Mouse (Mus musculus): ENCODE measurements around the gene Rybp.
A peak's percentile ranks its signal among the peaks of the same experiment; 100 is the strongest.

Rybp gene

DNA sequence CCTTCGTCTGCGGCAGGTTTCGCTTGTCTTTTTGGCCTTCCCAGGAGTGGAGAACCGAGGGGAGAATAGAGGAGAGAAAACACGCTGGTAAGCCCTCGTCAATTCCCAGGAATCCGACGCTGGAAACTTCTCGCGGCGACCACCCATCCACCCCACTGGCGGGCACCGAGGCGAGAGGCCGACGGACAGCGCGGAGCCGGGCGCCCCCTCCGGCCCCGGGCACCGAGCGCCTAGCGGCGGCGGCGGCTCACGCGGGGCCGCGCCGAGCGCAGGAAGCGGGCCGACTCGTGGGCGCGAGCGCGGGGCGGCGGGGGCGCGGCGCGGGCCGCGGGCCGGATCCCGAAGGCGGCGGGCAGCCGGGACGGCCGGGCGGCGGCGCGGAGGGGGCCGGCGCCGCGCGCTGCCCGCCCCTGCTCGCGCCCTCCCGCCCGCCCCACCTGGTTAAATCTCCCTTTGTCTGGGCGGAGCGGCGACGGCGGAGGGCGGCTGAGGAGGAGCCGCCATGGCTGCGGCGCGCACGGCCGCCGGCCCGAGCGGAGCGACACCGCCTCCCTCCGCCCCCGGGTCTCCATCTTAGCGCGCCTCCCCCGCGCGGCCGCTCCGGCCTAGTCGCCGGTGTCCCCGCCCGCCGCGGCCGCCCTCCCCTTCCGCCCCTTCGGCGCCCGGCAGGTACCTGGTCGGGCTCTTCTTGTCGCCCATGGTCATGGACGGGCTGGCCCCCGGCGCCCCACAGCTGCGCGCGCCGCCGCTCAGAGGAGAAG is 532 bp downstream of the Rybp start:
- peak; percentile 84 for DNase-seq

DNA sequence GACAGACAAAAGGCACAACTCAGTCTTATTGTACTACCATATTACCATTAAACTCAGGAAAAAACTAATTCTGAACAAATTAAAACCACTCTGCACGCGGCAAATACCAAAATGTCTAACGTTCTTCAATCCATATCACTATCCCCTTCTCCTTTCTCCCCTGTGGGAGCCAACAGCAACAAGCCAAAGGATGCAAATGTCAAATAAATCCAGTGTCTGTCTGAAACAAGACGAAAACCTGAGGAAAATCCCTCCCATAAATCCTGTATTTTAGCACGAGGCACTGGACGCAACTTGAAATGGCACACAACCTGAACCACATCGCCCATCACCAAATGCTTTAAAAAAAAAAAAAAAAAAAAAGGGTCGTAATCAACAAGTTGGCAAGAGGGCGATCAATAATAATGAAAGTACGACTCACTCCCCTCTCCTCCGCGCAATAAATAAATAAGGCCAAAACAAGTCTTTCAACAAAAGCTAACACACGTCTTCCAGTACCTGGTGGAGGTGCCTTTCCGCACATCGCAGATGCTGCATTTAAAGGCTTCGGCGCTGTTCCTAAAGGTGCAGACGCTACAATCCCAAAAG is 1.2 kb downstream of the Rybp start:
- DNase-seq, result peak; percentile 21

DNA sequence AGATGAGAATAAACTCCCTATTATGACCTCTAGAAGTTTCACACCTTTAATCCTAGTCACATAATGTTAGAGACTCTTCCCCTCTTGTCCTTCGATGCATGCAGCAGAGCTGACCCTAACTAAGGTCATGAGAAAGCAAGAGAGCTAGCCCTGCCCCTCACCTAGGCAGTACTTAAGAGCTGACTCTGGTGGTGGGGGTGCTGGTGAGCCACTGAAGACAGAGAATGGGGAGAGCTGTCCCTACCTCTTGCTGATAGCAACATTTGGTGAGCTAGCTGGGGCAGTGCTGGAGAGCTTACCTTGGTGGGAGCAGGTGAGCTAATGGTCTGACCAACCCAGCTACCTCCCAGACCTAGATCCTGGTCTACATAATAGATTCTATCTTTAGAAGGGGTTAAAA is 8.4 kb downstream of the Rybp start:
- DNase-seq, result no peak

DNA sequence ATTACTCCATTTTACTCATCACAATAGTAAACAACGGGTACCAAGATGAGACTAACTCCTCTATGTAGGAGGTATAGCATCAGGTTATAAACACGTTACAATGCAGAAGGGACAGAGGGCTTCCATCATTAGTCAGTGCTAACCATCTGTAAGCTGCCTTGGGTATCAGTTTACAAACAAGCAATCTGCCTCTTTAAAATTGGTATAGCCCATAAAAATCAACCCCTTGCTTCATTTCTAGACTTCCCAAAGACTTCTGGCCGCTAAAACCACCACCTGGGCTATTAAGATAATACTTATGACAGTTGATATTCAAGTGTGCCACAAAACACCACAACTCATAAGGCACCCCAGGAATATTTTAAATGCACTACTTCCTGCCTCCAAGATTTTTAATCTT is 10.9 kb downstream of the Rybp start:
- no peak for DNase-seq

DNA sequence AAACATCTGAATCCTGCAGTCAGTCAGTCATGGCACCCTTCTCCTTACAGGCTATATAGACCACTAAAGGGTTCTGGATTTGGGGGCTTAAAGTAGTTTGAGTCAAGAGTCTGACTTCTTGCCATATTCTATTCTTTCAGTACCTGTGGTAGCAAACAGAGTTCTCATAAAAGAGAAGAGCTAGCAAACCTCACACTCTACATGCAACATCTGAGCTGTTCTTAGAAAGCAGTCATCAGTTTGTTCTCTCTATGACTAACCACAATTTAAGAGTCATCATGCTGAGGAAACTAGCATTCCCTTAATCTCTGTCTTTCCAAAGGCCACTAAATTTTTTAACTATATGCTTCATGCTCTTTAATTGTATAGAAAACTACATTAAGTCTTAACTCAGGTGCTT is 11.6 kb downstream of the Rybp start:
- DNase-seq, result no peak

DNA sequence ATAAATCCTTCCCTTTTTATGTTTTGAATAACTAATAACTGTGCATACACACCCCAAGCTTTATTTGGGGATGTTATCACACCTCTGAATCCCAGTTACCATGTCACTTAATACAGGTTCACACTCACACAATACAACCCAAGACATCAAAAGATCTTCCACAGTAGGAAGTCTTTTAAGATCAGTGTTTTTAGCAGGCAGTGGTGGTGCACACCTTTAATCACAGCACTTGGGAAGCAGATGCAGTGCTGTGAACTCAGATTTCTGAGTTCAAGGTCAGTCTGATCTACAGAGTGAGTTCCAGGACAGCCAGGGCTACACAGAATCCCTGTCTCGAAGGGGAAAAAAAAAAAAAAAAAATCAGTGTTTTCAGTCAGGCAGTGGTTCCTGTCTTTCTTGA is 13.7 kb downstream of the Rybp start:
- no peak for DNase-seq

DNA sequence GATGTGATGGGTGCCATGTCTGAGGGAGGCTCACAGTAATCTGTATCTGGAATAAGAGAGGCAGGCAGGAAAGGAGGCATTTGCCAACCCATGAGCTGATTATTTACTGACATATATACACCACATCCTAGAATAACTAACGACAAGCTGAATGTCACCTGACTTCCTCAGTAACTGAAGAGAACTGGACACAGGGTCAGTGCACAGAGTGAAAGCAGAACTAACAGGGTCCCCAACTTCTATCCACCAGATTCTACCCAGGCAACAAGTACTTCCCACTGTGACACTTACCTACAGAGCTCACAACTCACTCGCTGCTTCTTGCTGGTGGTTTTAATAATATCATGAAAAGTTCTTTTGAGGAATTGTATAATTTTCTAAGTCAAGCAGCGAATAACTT is 15.3 kb downstream of the Rybp start:
- DNase-seq, result no peak

DNA sequence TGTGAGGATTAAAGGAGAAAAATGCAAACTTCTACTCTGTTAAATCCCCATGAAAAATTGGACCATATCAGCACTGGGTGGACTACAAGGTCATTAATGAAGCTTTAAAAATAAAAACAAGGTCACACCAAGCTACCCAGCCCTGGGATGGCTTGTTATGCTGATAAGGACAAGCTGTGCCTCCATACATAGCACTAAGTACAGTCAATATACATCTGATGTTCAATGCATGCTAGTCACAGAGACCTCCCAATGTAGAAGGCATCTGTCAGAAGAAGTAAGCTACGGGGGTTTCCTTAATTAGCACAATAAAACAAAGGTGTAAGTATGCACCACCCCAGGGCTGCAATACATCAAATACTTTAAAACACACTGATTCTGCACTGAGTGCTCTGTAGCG is 16.5 kb downstream of the Rybp start:
- DNase-seq, result no peak

DNA sequence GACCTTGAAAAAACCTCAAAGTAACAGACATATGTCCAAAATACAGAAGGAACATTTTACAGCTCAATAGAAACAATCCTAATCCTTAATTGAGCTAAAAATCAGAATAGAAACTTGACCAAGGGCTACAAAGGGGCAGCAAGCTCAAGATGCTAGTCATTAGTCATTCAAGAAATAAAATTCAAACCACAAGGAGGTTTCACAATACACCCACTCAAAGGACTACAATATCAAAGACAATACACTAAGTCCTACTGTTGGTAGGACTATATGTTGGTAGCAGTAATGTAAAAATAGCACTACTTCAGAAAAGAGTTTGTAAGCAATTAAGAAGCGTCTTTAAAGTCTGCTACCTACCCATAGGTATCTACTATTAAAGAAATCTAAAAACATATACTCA is 27.7 kb downstream of the Rybp start:
- no peak for DNase-seq

DNA sequence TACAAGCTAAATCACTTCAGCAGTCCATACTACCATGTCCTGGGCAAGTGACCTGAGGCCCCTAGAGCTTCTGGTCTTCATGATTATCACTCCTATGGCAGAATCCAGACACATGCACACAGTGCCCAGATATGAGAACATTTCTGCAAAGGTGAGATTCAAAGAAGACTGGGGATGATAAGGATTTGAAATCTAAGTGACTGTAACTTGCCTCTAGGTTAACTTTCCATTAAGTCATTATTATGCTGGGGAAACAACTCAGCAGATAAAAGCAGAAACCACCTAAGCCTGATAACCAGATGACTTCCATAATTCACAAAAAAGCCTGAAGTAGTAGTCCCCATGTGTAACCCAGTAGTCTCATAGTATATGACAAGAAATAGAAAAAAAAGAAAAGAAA is 29.0 kb downstream of the Rybp start:
- DNase-seq, result no peak

DNA sequence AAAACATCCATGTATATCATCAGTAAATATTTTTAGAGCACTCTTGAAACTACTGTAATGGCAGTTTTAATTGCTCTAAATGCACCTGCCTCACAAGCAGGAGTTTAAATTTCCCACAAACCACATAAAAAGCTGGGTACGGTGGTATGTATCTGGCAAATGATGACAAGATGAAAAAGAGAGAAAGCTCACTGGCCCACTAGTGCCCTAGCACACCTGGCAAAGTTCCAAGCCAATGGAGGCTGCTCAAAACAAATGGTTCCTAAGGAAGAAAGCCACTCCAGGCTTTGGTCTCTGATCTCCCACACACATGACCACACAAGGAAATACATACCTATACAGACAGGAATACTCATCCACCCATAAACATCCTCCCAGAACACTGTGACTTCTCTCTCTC is 31.9 kb downstream of the Rybp start:
- DNase-seq, result no peak

DNA sequence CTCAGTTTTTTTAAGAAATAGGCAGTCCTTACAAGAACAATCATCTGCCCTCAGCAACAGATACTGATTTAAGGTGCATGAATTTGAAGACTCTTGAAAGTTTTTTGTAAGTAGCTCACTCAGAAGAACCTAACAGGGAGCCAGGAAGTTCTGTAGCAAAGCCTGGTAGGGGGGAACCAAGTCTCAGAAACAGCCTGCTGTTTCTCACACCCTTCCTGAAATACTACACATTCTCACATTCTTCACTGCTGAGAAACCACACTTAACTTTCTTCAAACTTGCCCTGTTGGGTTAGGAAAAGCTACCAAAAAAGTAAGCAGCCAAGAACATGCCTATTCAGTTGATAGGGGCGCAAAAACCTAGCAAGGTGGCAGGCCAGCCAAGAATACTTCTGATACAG is 32.6 kb downstream of the Rybp start:
- DNase-seq, result no peak

DNA sequence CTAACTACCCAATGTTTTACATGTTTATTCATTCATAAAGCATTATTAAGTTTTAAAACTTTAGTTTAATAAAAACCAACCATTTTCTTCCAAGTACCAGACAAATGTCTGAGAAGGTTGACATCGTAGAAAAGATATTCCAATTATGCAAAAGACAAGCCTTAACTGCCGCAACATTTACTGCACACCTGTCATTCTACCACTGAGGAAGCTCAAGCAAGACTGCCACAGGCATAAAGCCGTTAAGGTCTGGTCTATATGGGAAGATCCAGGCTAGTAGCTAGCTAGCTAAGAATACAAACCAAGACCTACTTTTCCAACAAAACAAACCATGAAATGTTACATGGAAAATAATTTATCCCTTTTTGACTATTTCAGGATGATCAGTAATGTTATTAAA is 42.8 kb downstream of the Rybp start:
- DNase-seq, result no peak

DNA sequence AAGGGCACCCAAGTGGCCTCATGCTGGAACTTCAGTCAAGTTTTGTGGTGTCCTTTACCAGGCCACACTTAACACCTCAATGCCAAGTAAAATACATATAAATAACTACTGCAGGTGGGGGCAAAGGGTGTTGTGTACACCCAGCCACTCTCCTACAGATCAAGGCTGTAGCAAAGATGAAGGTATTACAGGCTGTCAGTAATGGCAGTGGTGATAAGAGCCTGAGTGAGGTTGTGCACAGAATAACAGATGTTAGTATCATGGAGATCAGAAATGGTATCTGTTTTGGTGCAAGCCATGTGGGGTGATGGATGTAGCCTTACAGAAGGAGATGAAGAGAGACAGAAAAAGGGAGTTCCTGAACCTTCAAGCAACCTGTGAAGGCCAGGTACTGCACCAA is 52.2 kb downstream of the Rybp start:
- DNase-seq, result no peak

DNA sequence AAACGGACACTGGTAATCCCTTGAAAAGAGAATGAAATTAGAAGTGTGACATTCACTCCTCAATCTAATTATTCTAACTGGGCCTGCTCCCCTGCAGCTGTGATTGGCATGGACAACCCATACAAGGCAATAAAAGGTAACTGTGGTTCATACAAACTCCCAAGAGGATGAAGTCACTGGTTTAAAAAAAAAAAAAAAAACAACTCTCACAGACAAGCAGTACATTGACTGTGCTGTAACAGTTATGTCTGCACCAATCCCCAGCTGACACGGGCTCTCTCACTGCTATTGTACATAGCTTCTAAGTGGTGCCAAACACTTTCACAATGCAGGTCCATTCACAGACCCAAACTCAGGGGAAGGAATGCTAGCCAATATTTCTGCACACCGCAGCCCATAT is 53.8 kb downstream of the Rybp start:
- DNase-seq, result no peak

DNA sequence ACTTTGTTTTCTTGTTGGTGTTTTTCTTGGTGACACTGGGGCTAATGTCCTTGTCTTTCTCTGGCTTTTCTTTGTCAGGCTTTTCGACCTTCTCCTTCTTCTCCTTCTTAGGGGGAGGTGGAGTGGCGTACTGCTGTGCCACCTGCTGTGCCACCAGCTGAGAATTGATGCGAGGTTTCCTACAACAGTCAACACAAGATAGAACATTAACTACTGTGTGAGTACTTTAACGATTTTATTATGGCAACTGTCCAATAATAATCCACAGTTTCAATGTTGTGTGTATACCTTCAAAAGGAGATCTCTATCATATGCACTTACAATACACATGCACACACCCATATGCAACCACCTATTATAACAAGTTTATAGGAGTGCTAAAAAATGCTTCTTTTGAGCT is 54.2 kb downstream of the Rybp start:
- DNase-seq, result no peak

DNA sequence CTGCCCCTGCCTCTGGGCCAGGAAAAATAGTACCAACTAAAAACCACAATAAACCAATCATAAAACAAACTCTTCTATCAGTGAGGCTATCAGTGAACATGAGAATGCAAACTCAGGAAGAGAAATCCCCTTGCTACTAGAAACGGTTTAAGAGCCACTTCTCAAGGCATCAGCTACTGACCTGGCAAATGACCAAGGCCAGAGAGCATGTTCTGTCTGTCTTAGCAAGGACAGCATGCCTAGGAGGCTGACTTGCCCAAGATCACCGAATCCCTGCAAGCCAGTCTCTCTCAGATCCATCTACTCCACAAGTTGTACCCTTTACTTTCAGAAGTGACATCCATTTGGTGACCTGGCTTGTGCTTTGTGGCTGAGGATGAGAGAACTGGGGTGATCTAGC is 61.1 kb downstream of the Rybp start:
- no peak for DNase-seq

DNA sequence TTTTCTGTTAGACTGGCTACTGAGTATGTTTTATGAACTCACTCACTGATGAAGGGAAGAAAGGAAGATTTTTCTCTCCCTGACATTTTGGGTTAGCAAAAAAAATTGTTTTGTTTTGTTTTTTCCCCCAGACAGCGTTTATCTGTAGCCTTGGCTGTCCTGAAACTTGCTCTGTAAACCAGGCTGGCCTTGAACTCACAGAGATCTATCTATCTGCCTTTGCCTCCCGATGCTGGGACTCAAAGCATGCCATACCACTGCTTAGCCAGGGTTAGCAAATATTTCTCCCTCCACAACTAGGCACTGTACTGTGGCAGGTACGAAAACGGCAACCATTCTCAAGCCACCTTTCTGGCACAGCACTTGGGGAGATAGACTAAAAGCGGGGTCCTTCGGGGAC is 63.4 kb downstream of the Rybp start:
- no peak for DNase-seq

DNA sequence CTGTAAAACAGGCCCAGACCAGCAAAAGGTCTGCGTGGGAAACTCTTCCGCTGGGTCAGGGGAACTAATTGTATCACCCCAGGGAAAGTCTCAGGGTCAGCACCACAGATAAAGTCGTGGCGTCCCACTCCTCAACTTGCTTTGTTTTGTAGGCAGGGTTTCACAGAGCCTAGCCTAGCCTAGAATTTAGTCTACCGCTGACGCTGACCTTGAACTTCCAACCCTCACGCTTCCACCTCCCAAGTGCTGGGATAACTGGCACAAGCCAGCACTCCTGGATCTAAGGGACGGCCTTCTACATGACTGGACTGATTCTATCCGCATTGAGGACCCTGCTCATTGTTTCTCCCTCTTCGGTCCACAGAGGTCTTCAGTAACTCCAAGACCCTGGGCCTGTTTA is 63.9 kb downstream of the Rybp start:
- no peak for DNase-seq

DNA sequence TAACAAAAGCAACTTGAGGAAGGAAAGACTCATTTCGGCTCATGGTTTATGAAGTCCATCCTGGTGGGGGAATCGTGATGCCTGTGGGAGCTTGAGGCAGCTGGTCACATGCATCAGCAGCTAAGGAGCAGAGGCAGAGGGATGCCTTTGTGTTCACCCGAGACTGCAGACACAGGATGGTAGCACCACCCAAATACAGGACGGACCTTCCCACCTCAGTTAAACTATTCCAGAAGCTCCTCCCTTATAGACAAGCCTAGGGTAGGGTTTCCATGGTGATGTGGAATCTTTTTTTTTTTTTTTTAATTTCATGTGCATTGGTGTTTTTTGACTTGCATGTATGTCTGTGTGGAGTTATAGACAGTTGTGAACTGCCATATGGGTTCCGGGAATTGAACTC is 64.4 kb downstream of the Rybp start:
- no peak for DNase-seq

DNA sequence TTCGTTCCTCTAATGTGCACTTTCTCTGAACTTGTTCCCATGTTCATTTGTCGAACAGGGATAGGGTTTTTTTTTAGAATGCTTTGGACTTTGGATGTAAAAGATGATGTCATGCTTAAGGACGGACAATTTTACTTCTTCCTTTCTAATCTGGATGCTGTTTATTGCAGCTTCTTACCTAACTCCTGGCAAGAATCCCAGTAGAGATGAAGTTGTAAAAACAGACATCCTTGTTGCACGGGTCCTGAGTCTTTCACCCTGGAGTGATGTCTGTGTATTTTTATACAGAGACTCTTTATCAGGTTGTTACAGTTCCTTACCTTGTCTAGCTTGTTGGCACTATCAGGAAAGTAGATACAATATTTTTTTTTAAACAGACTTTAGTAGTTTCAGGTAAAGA is 65.5 kb downstream of the Rybp start:
- DNase-seq, result no peak

DNA sequence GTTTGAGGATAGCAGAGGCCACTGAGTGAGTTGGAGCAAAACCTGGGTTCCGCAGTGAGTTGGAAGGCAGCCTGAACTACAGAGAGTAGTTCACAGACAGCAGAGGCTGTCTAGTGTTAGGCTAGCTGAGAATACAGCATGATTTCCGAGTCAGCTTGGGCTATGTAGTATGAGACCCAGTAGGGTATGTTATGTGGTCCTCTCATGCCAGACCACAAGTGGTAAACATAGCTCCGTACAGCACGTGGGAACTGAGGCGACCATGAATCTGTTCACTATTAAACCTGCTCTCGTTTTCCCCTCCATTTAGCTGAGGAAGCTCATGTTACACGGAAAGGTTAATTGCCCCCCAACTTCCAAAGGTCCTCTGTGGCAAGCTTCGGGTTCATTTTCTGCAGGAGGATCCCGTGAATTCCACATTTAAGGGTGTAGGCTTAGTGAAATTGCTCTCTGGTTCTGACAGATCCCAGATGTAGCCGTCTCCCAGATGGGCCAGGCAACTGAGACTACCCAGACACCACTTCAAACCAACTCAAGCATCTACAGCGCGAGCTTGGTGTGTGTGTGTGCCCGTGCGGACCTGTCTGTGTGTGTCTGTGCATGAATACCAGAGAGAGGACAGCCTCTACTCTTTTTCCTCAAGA is 66.2 kb downstream of the Rybp start:
- no peak for DNase-seq

DNA sequence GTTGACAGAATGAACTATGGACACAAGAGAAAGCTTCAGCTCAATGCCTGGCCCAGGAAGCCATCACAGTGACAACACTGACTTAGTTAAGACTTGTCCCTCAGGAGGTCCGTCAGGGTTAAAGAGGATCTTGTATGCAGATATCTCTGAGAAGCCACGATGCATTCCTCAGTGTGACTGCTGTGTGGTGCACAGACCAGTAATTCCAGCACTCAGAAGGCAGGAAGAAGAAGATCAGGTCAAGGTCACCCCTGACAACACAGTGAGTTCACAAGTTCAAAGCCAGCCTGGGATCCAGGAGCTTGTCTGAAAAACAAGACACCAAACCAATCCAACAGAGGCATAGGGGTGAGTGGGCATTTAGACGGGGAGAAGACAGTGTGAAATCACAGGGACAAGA is 67.3 kb downstream of the Rybp start:
- DNase-seq, result no peak

DNA sequence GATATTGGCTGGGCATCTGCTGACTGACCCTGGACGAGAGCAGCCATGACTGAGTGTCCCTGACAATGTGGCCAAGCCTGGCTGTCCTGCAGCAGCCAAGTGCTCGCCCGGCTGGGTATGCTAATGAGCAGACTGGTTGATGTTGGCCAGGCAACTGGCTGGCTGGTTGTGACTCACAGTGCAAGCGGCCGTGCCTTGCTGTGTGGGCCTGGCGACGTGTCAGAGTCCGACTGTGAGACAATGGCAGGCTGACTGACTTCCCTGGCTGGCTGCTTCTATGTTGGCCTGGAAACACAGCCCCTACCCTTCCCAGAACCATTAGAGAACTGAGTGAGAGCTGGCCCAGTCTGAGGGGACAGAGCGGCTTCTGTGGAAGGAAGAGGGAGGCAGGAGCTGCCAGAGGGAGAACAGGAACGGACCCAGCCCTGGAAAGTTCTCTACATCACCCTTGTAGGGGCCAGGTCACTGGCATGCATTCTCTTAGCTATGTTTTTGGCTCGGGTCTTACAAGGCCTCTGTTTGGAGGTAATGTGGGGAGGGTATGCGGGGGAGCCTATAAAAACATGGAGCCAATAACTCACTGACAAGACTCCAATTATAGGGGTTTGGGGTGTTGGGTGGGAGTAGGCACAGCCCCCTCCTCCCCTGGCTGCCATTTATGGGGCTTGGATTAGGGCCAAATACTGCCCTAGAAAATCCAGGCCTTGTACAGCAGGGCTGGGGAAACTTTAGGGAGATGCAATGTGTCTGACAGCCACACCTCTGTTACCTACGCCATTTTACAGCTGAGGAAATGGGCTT is 68.5 kb downstream of the Rybp start:
- peak; percentile 84 for DNase-seq
